Comparison of ENCODE assay signal across 10 mouse cellular contexts in genomic region chr5:142362894-142363293, GRCm38 (mm10). TPM values are rescaled to one million over a fixed set of nuclear protein-coding genes. Genes with fewer than 3 reads are reported as not detected.
A peak's percentile ranks its signal among the peaks of the same experiment; 100 is the strongest.
DNase-seq lines count a peak whose midpoint lies in the region; ATAC-seq and TF ChIP-seq lines count a peak whose summit lies in the region.
"Had no signal": no experiment of that assay in that cellular context is flagged by ENCODE, and none has a peak within 500 bp of the region (broad histone marks: within the 10 kb centered on the region; RNA-seq: fewer than 3 reads in every experiment).

No protein-coding gene starts in this region.

- TF ChIP-seq EP300 in lung, postnatal 0 days (IDR thresholded peaks at IDR 0.05) = no peak; the same call in 1 of the 2 replicates

- H3K4me3 ChIP-seq in forebrain, embryonic 15.5 days = no peak overlapping the region
- no peak overlapping the region for H3K4me3 ChIP-seq in forebrain, embryonic 11.5 days (ENCODE audit: low read depth, low read length)
- H3K4me3 ChIP-seq in lung, postnatal 0 days (ENCODE audit: low read depth, low read length) = no peak overlapping the region
- no peak overlapping the region for H3K4me3 ChIP-seq in forebrain, embryonic 16.5 days (replicated peaks; ENCODE audit: low read length)
- H3K4me3 ChIP-seq: myocyte had no signal

- H3K27me3 ChIP-seq in forebrain, embryonic 15.5 days = no peaks in the 10 kb centered on the region
- no peaks in the 10 kb centered on the region for H3K27me3 ChIP-seq in forebrain, embryonic 11.5 days (ENCODE audit: control insufficient read depth, insufficient read depth, low read length)
- H3K27me3 ChIP-seq in lung, postnatal 0 days (replicated peaks; ENCODE audit: insufficient read depth, low read length) = no peaks in the 10 kb centered on the region
- H3K27me3 ChIP-seq in forebrain, embryonic 16.5 days (replicated peaks; ENCODE audit: control insufficient read depth, insufficient read depth, low read length) = no peaks in the 10 kb centered on the region

- TF ChIP-seq CTCF in lung, postnatal 0 days (IDR thresholded peaks at IDR 0.05) = no peak

- H3K4me1 ChIP-seq in forebrain, embryonic 15.5 days = peaks cover 17% of the 10 kb centered on the region
- peaks cover 2% of the 10 kb centered on the region; the same call in 1 of the 2 replicates for H3K4me1 ChIP-seq in forebrain, embryonic 11.5 days (replicated peaks; ENCODE audit: control insufficient read depth, insufficient read depth, low read length)
- no peaks in the 10 kb centered on the region for H3K4me1 ChIP-seq in lung, postnatal 0 days (ENCODE audit: insufficient read depth, low read depth, low read length)
- peaks cover 15% of the 10 kb centered on the region for H3K4me1 ChIP-seq in forebrain, embryonic 16.5 days (replicated peaks; ENCODE audit: control insufficient read depth, insufficient read depth, low read length)

- peak overlapping the region; percentile 63 for H3K27ac ChIP-seq in forebrain, embryonic 15.5 days (replicated peaks)
- H3K27ac ChIP-seq in forebrain, embryonic 11.5 days (ENCODE audit: low read depth, low read length) = no peak overlapping the region
- no peak overlapping the region for H3K27ac ChIP-seq in lung, postnatal 0 days (ENCODE audit: low read length)
- peak overlapping the region; percentile 11; the same call in 1 of the 2 replicates for H3K27ac ChIP-seq in forebrain, embryonic 16.5 days (ENCODE audit: low read length)

- no peaks in the 10 kb centered on the region for H3K9me3 ChIP-seq in forebrain, embryonic 15.5 days
- no peaks in the 10 kb centered on the region for H3K9me3 ChIP-seq in forebrain, embryonic 11.5 days (ENCODE audit: control insufficient read depth, low read length)
- no peaks in the 10 kb centered on the region for H3K9me3 ChIP-seq in lung, postnatal 0 days (ENCODE audit: low read length)
- no peaks in the 10 kb centered on the region for H3K9me3 ChIP-seq in forebrain, embryonic 16.5 days (ENCODE audit: control insufficient read depth, low read length)

- DNase-seq in forebrain, embryonic 11.5 days (ENCODE audit: low spot score) = no peak
- DNase-seq in lung, postnatal 0 days (ENCODE audit: low spot score) = peak; percentile 59
- DNase-seq in lung, postnatal 14 days = no peak
- DNase-seq in retina, embryonic 14.5 days (ENCODE audit: low spot score) = peak; percentile 65
- no peak for DNase-seq in thymus, postnatal 14 days

- peak; percentile 51 for ATAC-seq in forebrain, embryonic 15.5 days (replicated peaks)
- no peak for ATAC-seq in forebrain, embryonic 11.5 days (replicated peaks; ENCODE audit: low FRiP score)
- no peak for ATAC-seq in lung, postnatal 0 days
- ATAC-seq in forebrain, embryonic 16.5 days = peak; percentile 48
- no peak for ATAC-seq in granulocyte monocyte progenitor cell, adult 5-6 weeks (replicated peaks; ENCODE audit: poor library complexity, severe bottlenecking)
- ATAC-seq: inflammation-experienced regulatory T-cells, adult 6 months had no signal

- no peaks in the 10 kb centered on the region for H3K36me3 ChIP-seq in forebrain, embryonic 15.5 days
- no peaks in the 10 kb centered on the region for H3K36me3 ChIP-seq in forebrain, embryonic 11.5 days (ENCODE audit: control insufficient read depth, insufficient read depth, low read length)
- H3K36me3 ChIP-seq in lung, postnatal 0 days (ENCODE audit: insufficient read depth, low read length) = no peaks in the 10 kb centered on the region
- H3K36me3 ChIP-seq in forebrain, embryonic 16.5 days (ENCODE audit: control insufficient read depth, insufficient read depth) = no peaks in the 10 kb centered on the region

- H3K9ac ChIP-seq in forebrain, embryonic 15.5 days (replicated peaks) = no peak overlapping the region
- H3K9ac ChIP-seq in forebrain, embryonic 11.5 days (ENCODE audit: low read length) = no peak overlapping the region
- H3K9ac ChIP-seq in lung, postnatal 0 days (replicated peaks; ENCODE audit: low read depth) = no peak overlapping the region
- H3K9ac ChIP-seq in forebrain, embryonic 16.5 days (replicated peaks; ENCODE audit: low read depth, low read length) = no peak overlapping the region

- no peak overlapping the region for H3K4me2 ChIP-seq in forebrain, embryonic 15.5 days (replicated peaks)
- H3K4me2 ChIP-seq in forebrain, embryonic 11.5 days (ENCODE audit: low read depth, low read length, severe bottlenecking) = no peak overlapping the region
- no peak overlapping the region for H3K4me2 ChIP-seq in lung, postnatal 0 days (replicated peaks; ENCODE audit: low read depth, low read length)
- no peak overlapping the region for H3K4me2 ChIP-seq in forebrain, embryonic 16.5 days (ENCODE audit: low read length)

- 28% methylated on average over 3 of the region's 3 CpGs for WGBS in forebrain, embryonic 15.5 days
- 89% methylated on average over 3 of the region's 3 CpGs for WGBS in forebrain, embryonic 11.5 days
- 47% methylated on average over 3 of the region's 3 CpGs for WGBS in lung, postnatal 0 days
- 24% methylated on average over 3 of the region's 3 CpGs for whole genome bisulfite sequencing in forebrain, embryonic 16.5 days

RNA-seq across cellular contexts. Expression of gene Foxk1, which starts 38.4 kb away (rescaled TPM):
- 3.9 TPM in 2 replicates for polyA plus RNA-seq in forebrain, embryonic 15.5 days (2015; fragmentation: Nextera tagmentation; extraction: Ambion mirVana)
- 5.0 and 6.1 TPM in 2 replicates for polyA plus RNA-seq in forebrain, embryonic 11.5 days (2014; fragmentation: Nextera tagmentation; extraction: Ambion mirVana)
- polyA plus RNA-seq in lung, postnatal 0 days (2015; fragmentation: Nextera tagmentation; extraction: Ambion mirVana) = 4.3 and 5.1 TPM in 2 replicates
- polyA plus RNA-seq in forebrain, embryonic 16.5 days (2015; fragmentation: Nextera tagmentation; extraction: Ambion mirVana) = 4.1 and 4.6 TPM in 2 replicates
- total RNA-seq in granulocyte monocyte progenitor cell, adult 5-6 weeks (2014; fragmentation: Nextera tagmentation) = 18.2 and 19.0 TPM in 2 replicates
- total RNA-seq in granulocyte monocyte progenitor cell, adult 5-6 weeks (2017) = 6.1 TPM in 2 replicates

Comparison
In these comparisons a context has a peak if more than half of its experiments do, and no peak if none do; other contexts are left out.
1. ATAC-seq: peak in forebrain, embryonic 15.5 days (single experiment) and forebrain, embryonic 16.5 days (single experiment); none in forebrain, embryonic 11.5 days (single experiment), lung, postnatal 0 days (single experiment) and granulocyte monocyte progenitor cell, adult 5-6 weeks (single experiment).
2. H3K27ac ChIP-seq: peak in forebrain, embryonic 15.5 days (single experiment) and forebrain, embryonic 16.5 days (single experiment); none in forebrain, embryonic 11.5 days (single experiment) and lung, postnatal 0 days (single experiment).
3. DNase-seq: peak in lung, postnatal 0 days (single experiment) and retina, embryonic 14.5 days (single experiment); none in forebrain, embryonic 11.5 days (single experiment), lung, postnatal 14 days (single experiment) and thymus, postnatal 14 days (single experiment).